Mouse (Mus musculus) brain, embryonic 14.5 days (tissue): ENCODE measurements at regions not wholly inside any gene's neighbourhood (a gene's known extent, or its start where the extent isn't known, plus 50 kb on each side); places are given as distances from the start of the nearest gene placed in this dataset.

Source experiments
- DNase-seq: peaks from one replicate; pipeline ENCODE4 v3.0.0-alpha.2; 2011; ENCODE audit warnings: low read depth
- CTCF ChIP-seq: fragments of 200-500 bp; IDR thresholded peaks from 2 replicates; pipeline ENCODE4 v1.5.1; 2012; ENCODE audit warnings: inconsistent platforms, mild to moderate bottlenecking, moderate library complexity, borderline replicate concordance; ENCODE audit not compliant: insufficient read depth, insufficient read length; ENCODE audit errors: extremely low read depth
- POLR2A ChIP-seq: fragments of 200-500 bp; IDR thresholded peaks from 2 replicates; pipeline ENCODE4 v1.6.1; 2012; ENCODE audit warnings: mild to moderate bottlenecking, inconsistent platforms, borderline replicate concordance; ENCODE audit not compliant: poor library complexity, insufficient read depth, insufficient read length, severe bottlenecking; ENCODE audit errors: extremely low read depth

GRCm38 (mm10) chr3:143914341-143915217 is 290.4 kb downstream of the Lmo4 start:
- TF ChIP-seq CTCF, result no peak
- no peak for TF ChIP-seq POLR2A

GRCm38 (mm10) chr3:143913044-143913574 is 291.9 kb downstream of the Lmo4 start:
- TF ChIP-seq POLR2A (no peak), CTCF (no peak)
- DNase-seq, result peak; percentile 27

More at GRCm38 (mm10) chr3:143914341-143915217, 290.4 kb downstream of the Lmo4 start:
- peak; percentile 93 for DNase-seq

DNA sequence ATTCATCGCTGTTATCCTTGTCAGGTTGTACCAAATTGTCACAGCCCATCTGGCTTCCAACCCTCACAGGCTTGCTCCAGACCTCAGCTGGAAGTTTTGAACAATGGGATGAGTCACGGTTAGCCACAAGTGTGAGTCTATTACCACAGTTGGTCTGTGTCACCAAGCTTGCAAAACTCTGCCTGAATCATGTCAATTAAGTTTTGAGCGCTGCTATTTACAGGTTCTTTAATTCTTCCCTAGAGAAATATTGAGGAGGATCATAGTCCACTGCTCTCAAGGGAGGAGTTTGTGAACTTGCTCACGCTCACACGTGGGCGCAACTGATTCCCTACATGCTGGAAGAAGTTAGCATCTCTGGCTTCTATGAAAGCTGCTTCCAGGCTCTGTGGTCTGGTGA is 292.6 kb downstream of the Lmo4 start:
- TF ChIP-seq CTCF (no peak), POLR2A (no peak)

GRCm38 (mm10) chr3:143909341-143909740 is 295.7 kb downstream of the Lmo4 start:
- TF ChIP-seq POLR2A (no peak), CTCF (no peak)
- DNase-seq, result peak; percentile 66

More for the DNA sequence above, 292.6 kb downstream of the Lmo4 start:
- no peak for DNase-seq

- no peak for TF ChIP-seq CTCF
- TF ChIP-seq POLR2A, result no peak
- no peak for DNase-seq
These were observed 301.6 kb downstream of the Lmo4 start for GRCm38 (mm10) chr3:143903421-143903820.

- TF ChIP-seq POLR2A (no peak), CTCF (no peak)
- DNase-seq, result no peak
These were observed 324.2 kb downstream of the Lmo4 start for GRCm38 (mm10) chr3:143880813-143881212.

DNA sequence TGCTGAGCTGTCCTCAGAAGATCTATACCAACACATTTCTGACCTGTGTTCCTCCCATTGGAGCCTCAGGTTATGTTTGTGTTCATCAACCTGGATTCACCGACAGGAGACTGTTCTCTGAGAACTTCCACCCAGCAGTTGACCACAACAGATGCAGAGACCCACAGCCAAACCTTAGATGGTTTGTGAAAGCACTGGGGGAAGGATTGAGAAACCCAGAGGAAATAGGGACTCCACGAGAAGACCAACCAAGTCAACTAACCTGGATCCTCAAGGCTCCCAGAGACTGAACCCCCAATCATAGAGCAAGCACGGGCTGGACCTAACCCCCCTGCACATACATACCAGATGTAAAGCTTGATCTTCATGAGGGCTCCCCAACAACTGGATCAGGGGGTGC is 331.1 kb downstream of the Lmo4 start:
- DNase-seq, result no peak

GRCm38 (mm10) chr3:143866521-143866920 is 338.5 kb downstream of the Lmo4 start:
- TF ChIP-seq POLR2A, result no peak
- TF ChIP-seq CTCF, result no peak
- no peak for DNase-seq

More for the DNA sequence above, 331.1 kb downstream of the Lmo4 start:
- TF ChIP-seq CTCF, result no peak
- no peak for TF ChIP-seq POLR2A

GRCm38 (mm10) chr3:143865626-143866025 is 339.4 kb downstream of the Lmo4 start:
- TF ChIP-seq POLR2A (no peak), CTCF (no peak)
- peak; percentile 41 for DNase-seq

- TF ChIP-seq CTCF (no peak), POLR2A (no peak)
- DNase-seq, result peak; percentile 51
These were observed 340.5 kb downstream of the Lmo4 start for GRCm38 (mm10) chr3:143864490-143864889.

- no peak for TF ChIP-seq POLR2A
- TF ChIP-seq CTCF, result no peak
- no peak for DNase-seq
These were observed 342.5 kb downstream of the Lmo4 start for GRCm38 (mm10) chr3:143862531-143862930.

- DNase-seq, result no peak
- no peak for TF ChIP-seq CTCF
These were observed 343.2 kb downstream of the Lmo4 start for GRCm38 (mm10) chr3:143861866-143862265.

- TF ChIP-seq POLR2A, result no peak
- TF ChIP-seq CTCF, result no peak
- no peak for DNase-seq
These were observed 369.3 kb downstream of the Lmo4 start for GRCm38 (mm10) chr3:143835611-143836240.
